Mouse (Mus musculus) spleen, adult 12 weeks (tissue): ENCODE measurements around the gene Rspo3.

Experiments used
- DNase-seq: peaks from one replicate; pipeline ENCODE4 v3.0.0; 2022; ENCODE audit warnings: low spot score

Rspo3 gene

GRCm38 (mm10) chr10:29535546-29536260 lies at the start of gene Rspo3:
TSS of gene Rspo3 (minus strand) at chr10:29535867.
- no peak for DNase-seq

- no peak for DNase-seq
Measured at GRCm38 (mm10) chr10:29581940-29582339, 46.3 kb upstream of the Rspo3 start.

DNA sequence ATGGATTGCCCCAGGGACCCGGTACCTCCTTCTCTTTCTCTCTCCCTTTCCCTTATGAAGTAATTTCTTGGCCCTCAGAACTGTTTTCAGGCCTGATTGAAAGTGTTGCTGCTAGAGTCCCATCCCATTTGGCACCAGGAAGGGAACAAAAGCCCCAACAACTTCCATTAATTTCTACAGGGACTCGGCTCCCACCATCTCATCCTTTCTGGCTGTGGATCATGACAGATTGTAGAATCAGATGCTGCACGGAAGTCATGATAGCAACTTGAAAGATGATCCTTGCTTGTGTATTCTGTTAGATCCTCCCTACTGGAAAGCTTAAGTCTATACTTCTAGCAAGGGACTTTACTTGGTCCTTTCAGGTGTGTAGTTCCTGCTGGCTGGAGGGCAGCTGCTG lies 45.8 kb upstream of the Rspo3 start:
- no peak for DNase-seq

- no peak for DNase-seq
Measured at GRCm38 (mm10) chr10:29555983-29556382, 20.3 kb upstream of the Rspo3 start.

DNA sequence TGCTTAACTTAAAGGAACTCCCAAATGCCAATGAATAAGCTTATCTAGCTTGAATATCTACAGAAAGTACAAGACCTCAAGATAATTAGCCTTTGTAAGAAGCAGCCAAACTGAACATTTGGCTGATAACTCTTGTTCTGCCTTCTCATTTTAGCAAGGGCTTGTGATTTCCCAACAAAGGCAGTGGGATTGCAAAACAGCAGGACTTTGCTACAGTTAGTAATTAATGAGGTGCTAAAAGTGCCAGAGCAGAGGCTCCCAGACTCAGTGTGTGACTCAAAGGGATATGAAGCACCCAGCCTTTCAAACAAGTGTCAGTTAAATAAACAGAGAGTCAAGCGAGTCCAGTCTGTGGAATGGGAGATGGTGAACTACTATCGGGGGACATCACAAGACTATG lies 18.7 kb upstream of the Rspo3 start:
- no peak for DNase-seq

GRCm38 (mm10) chr10:29542982-29543381 lies 7.3 kb upstream of the Rspo3 start:
- DNase-seq: no peak

DNA sequence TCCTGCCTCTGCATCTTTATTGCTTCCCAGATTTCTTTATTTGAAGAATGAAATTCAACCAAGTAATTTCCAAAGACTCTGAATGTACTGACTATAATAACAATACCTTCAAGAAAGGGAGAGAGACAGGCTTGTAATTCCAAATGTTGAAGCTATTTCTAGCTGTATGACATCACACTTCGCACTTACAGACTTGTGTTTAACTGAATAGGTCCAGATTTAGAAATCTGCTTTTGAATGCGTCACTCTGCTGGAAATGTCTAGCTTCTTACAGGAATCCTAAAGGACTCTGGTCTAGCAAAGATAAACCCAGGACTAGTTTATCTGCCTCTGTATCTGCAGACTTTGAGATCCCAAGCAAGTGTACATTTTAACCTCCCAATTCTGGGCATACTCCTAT lies 3.8 kb upstream of the Rspo3 start:
- DNase-seq: no peak

DNA sequence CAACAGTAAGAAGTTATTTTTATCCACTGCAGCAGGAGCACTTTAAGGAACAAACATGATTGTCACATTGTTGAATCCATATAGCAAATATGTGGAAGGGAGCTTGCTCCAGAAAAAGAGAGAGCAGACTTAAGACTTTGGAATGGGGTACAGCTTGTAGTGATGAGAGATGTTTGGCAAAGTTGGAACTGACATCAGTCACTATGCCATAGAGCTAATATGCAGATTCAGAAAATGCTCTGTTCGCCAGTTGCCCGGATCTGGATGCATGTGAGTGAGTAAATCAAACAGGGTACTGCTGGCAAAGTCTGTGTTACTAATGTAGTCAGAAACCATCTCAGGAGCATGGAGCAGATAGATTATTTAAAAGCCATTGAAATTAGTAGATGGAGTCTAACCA lies 3.1 kb upstream of the Rspo3 start:
- DNase-seq: no peak

GRCm38 (mm10) chr10:29534830-29535227 lies 838 bp downstream of the Rspo3 start:
- no peak for DNase-seq

- DNase-seq: no peak
Measured at GRCm38 (mm10) chr10:29533846-29534829, 1.5 kb downstream of the Rspo3 start.

GRCm38 (mm10) chr10:29532821-29533715 lies 2.6 kb downstream of the Rspo3 start:
- no peak for DNase-seq

DNA sequence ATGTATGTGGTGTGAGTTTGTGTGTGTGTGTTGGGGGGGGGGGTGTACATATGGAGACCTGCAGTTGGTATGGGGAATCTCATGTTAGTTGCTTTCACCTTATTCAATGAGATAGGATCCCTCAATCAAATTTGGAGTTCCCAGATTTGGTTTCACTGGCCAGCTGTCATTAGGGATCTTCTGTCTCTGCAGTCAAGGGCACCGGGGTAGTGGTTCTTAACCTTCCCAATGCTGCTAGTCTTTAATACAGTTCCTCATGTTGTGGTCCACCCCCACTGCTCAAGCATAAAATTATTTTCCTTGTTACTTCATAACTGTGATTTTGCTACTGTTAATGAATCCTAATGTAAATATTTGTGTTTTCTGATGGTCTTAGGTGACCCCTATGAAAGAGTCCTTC lies 22.1 kb downstream of the Rspo3 start:
- DNase-seq: no peak

- DNase-seq: no peak
Measured at GRCm38 (mm10) chr10:29508167-29508566, 27.5 kb downstream of the Rspo3 start.

GRCm38 (mm10) chr10:29497205-29497822 lies 38.4 kb downstream of the Rspo3 start:
- DNase-seq: no peak

- no peak for DNase-seq
Measured at GRCm38 (mm10) chr10:29493996-29494395, 41.7 kb downstream of the Rspo3 start.

- DNase-seq: no peak
Measured at GRCm38 (mm10) chr10:29480945-29481344, 54.7 kb downstream of the Rspo3 start.

GRCm38 (mm10) chr10:29479401-29479800 lies 56.3 kb downstream of the Rspo3 start:
- DNase-seq: no peak

GRCm38 (mm10) chr10:29470454-29470853 lies 65.2 kb downstream of the Rspo3 start:
- no peak for DNase-seq

GRCm38 (mm10) chr10:29460100-29460499 lies 75.6 kb downstream of the Rspo3 start:
- DNase-seq: no peak

GRCm38 (mm10) chr10:29459632-29460031 lies 76.0 kb downstream of the Rspo3 start:
- no peak for DNase-seq

DNA sequence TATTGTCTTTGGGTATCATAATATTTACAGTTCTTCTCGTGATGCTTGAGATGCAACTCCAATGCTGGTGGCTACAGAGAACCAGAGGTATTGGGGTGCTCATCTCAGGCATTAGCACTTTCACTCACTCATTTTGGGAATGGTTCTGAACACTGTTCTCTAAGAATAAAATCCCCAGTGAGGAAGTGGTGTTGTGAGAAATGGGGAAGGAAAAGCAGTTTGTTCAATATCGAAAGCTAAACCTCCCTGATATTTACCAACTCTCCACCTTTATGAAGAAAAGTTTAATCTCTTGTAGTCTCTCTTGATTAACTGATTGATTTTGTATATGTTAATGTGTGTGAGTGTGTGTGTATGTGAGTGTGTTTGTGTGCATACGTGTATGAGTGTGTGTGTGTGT lies 90.6 kb downstream of the Rspo3 start:
- DNase-seq: no peak

GRCm38 (mm10) chr10:29441297-29441696 lies 94.4 kb downstream of the Rspo3 start:
- no peak for DNase-seq
